ENCODE assay signal across 13 mouse cellular contexts in genomic region chr2:128288138-128288551, GRCm38 (mm10).
A peak's percentile ranks its signal among the peaks of the same experiment; 100 is the strongest.
DNase-seq lines count a peak whose midpoint lies in the region; ATAC-seq and TF ChIP-seq lines count a peak whose summit lies in the region.
"Had no signal": no experiment of that assay in that cellular context is flagged by ENCODE, and none has a peak within 500 bp of the region (broad histone marks: within the 10 kb centered on the region; RNA-seq: fewer than 3 reads in every experiment).

No protein-coding gene starts in this region.

- H3K9me3 ChIP-seq in forebrain, embryonic 13.5 days (replicated peaks) = 0 out of 2 replicates have a peak, but pooled peaks cover 5% of the 10 kb centered on the region
- peaks cover 5% of the 10 kb centered on the region for H3K9me3 ChIP-seq in hindbrain, embryonic 16.5 days (ENCODE audit: control insufficient read depth, low read length)
- no peaks in the 10 kb centered on the region for H3K9me3 ChIP-seq in stomach, postnatal 0 days (ENCODE audit: control insufficient read depth, low read length)

- H3K27me3 ChIP-seq in forebrain, embryonic 13.5 days = no peaks in the 10 kb centered on the region
- H3K27me3 ChIP-seq in hindbrain, embryonic 16.5 days (replicated peaks; ENCODE audit: control insufficient read depth, insufficient read depth, low read length) = no peaks in the 10 kb centered on the region
- H3K27me3 ChIP-seq in stomach, postnatal 0 days (ENCODE audit: control insufficient read depth, insufficient read depth, low read length) = no peaks in the 10 kb centered on the region
- H3K27me3 ChIP-seq: embryonic facial prominence, embryonic 12.5 days had no signal

- peaks cover 56% of the 10 kb centered on the region for H3K4me1 ChIP-seq in forebrain, embryonic 13.5 days
- H3K4me1 ChIP-seq in hindbrain, embryonic 16.5 days (ENCODE audit: control insufficient read depth, insufficient read depth, low read depth, low read length) = peaks cover 11% of the 10 kb centered on the region
- H3K4me1 ChIP-seq in stomach, postnatal 0 days (replicated peaks; ENCODE audit: control insufficient read depth, insufficient read depth) = no peaks in the 10 kb centered on the region; the same call in 1 of the 2 replicates

- H3K9ac ChIP-seq in forebrain, embryonic 13.5 days = peak overlapping the region; percentile 21; the same call in 1 of the 2 replicates
- no peak overlapping the region for H3K9ac ChIP-seq in hindbrain, embryonic 16.5 days (ENCODE audit: low read depth, low read length)
- no peak overlapping the region for H3K9ac ChIP-seq in stomach, postnatal 0 days (ENCODE audit: low read length)
- H3K9ac ChIP-seq: embryonic facial prominence, embryonic 12.5 days had no signal

- H3K4me3 ChIP-seq in forebrain, embryonic 13.5 days = no peak overlapping the region
- H3K4me3 ChIP-seq in hindbrain, embryonic 16.5 days (ENCODE audit: low read length) = no peak overlapping the region
- no peak overlapping the region for H3K4me3 ChIP-seq in stomach, postnatal 0 days (ENCODE audit: low read depth, low read length)
- H3K4me3 ChIP-seq: embryonic facial prominence, embryonic 12.5 days; layer of hippocampus, adult 2 months had no signal

- WGBS in forebrain, embryonic 13.5 days = 5% methylated on average over 12 of the region's 12 CpGs
- 11% methylated on average over 12 of the region's 12 CpGs for WGBS in hindbrain, embryonic 16.5 days
- 56% methylated on average over 12 of the region's 12 CpGs for WGBS in stomach, postnatal 0 days

- peak; percentile 41 for DNase-seq in lung, postnatal 36 days
- no peak for DNase-seq in lung, postnatal 4 days
- DNase-seq in retina, postnatal 1 day = peak; percentile 59
- DNase-seq in thymus, adult 18-20 months = no peak
- DNase-seq in stomach, postnatal 0 days (ENCODE audit: low spot score) = no peak
- DNase-seq: cerebellum, adult 2 months; heart, postnatal 10 days; kidney, adult 18-20 months; liver had no signal

- peak overlapping the region; percentile 33 for H3K4me2 ChIP-seq in forebrain, embryonic 13.5 days
- H3K4me2 ChIP-seq in hindbrain, embryonic 16.5 days (ENCODE audit: low read length) = peak overlapping the region; percentile 16
- H3K4me2 ChIP-seq in stomach, postnatal 0 days (replicated peaks; ENCODE audit: low read depth) = no peak overlapping the region
- H3K4me2 ChIP-seq: embryonic facial prominence, embryonic 12.5 days had no signal

- peak; percentile 80 for ATAC-seq in forebrain, embryonic 13.5 days
- ATAC-seq in hindbrain, embryonic 16.5 days = peak; percentile 56
- ATAC-seq in stomach, postnatal 0 days (ENCODE audit: low FRiP score, low TSS enrichment) = no peak

- no peaks in the 10 kb centered on the region for H3K36me3 ChIP-seq in forebrain, embryonic 13.5 days (ENCODE audit: poor library complexity, severe bottlenecking)
- no peaks in the 10 kb centered on the region for H3K36me3 ChIP-seq in hindbrain, embryonic 16.5 days (ENCODE audit: control insufficient read depth, insufficient read depth, low read length)
- H3K36me3 ChIP-seq in stomach, postnatal 0 days (ENCODE audit: control insufficient read depth, insufficient read depth, low read length) = no peaks in the 10 kb centered on the region
- H3K36me3 ChIP-seq: embryonic facial prominence, embryonic 12.5 days had no signal

- no peak for TF ChIP-seq EP300 in stomach, postnatal 0 days (optimal IDR thresholded peaks at IDR 0.05)

- no peak for TF ChIP-seq CTCF in stomach, postnatal 0 days (IDR thresholded peaks at IDR 0.05; ENCODE audit: low read depth)

- H3K27ac ChIP-seq in forebrain, embryonic 13.5 days = peak overlapping the region; percentile 75
- no peak overlapping the region for H3K27ac ChIP-seq in hindbrain, embryonic 16.5 days (ENCODE audit: low read depth, low read length)
- no peak overlapping the region for H3K27ac ChIP-seq in stomach, postnatal 0 days (replicated peaks)
- H3K27ac ChIP-seq: embryonic facial prominence, embryonic 12.5 days; layer of hippocampus, adult 2 months had no signal

Comparison
In these comparisons a context has a peak if more than half of its experiments do, and no peak if none do; other contexts are left out.
1. DNase-seq: peak in lung, postnatal 36 days (single experiment) and retina, postnatal 1 day (single experiment); none in lung, postnatal 4 days (0 of 2), thymus, adult 18-20 months (0 of 2) and stomach, postnatal 0 days (single experiment).